Mouse (Mus musculus) liver, embryonic 14.5 days (tissue): ENCODE data around the gene Akip1. TPM values are rescaled to one million over a fixed set of nuclear protein-coding genes. Genes with fewer than 3 reads are reported as not detected.
A peak's percentile ranks its signal among the peaks of the same experiment; 100 is the strongest.

Source experiments
- ATAC-seq: fragments of 200-750 bp; cut with Nextera tagmentation; 2 replicates; pipeline ENCODE4 v1.8.0; 2017; ENCODE audit warnings: moderate number of reproducible peaks, mild to moderate bottlenecking, moderate library complexity; ENCODE audit not compliant: insufficient read depth
- DNase-seq, 3 experiments: peaks; one replicate each; pipeline ENCODE4 v3.0.0-alpha.2; 2012 to 2013; ENCODE audit warnings: low read depth in 3 of 3, low spot score in 3 of 3
- H3K27ac ChIP-seq: fragments of 300-500 bp; sonication (generic); 2 replicates; pipeline ENCODE4 v1.5.1; 2014; ENCODE audit warnings: moderate library complexity, mild to moderate bottlenecking, control low read depth, inconsistent platforms
- H3K27me3 ChIP-seq: fragments of 300-500 bp; sonication (generic); 2 replicates; pipeline ENCODE4 v1.6.1; 2014; ENCODE audit warnings: mild to moderate bottlenecking, low read length, moderate library complexity; ENCODE audit not compliant: control insufficient read depth, insufficient read depth
- H3K36me3 ChIP-seq: fragments of 300-500 bp; sonication (generic); replicated peaks from 2 replicates; pipeline ENCODE4 v1.6.1; 2014; ENCODE audit warnings: low read depth; ENCODE audit not compliant: control insufficient read depth, insufficient read depth
- H3K4me1 ChIP-seq, 2 experiments: fragments of 200-500 bp in 1 of 2; fragments of 300-500 bp in 1 of 2; sonication (generic) in 1 of 2; replicated peaks; 2 replicates each; pipeline ENCODE4 v1.6.1; 2012 to 2014; ENCODE audit warnings: antibody characterized with exemption in 1 of 2, inconsistent platforms in 1 of 2, low read length in 1 of 2; ENCODE audit not compliant: control insufficient read depth in 2 of 2, insufficient read depth in 2 of 2
- H3K4me2 ChIP-seq: fragments of 300-500 bp; sonication (generic); 2 replicates; pipeline ENCODE4 v1.6.1; 2014; ENCODE audit warnings: low read depth, mild to moderate bottlenecking, control low read depth, moderate library complexity
- H3K4me3 ChIP-seq, 2 experiments: fragments of 200-500 bp in 1 of 2; fragments of 300-500 bp in 1 of 2; sonication (generic) in 1 of 2; 2 replicates each; pipeline ENCODE4 v1.5.1; 2012 to 2014; ENCODE audit warnings: low read depth in 2 of 2, low read length in 2 of 2, mild to moderate bottlenecking in 2 of 2, control low read depth in 1 of 2, inconsistent platforms in 1 of 2, moderate library complexity in 1 of 2; ENCODE audit not compliant: insufficient read depth in 1 of 2
- H3K9ac ChIP-seq: fragments of 300-500 bp; sonication (generic); replicated peaks from 2 replicates; pipeline ENCODE4 v1.6.1; 2014; ENCODE audit warnings: mild to moderate bottlenecking, control low read depth, moderate library complexity
- H3K9me3 ChIP-seq: fragments of 300-500 bp; sonication (generic); 2 replicates; pipeline ENCODE4 v1.6.1; 2016; ENCODE audit warnings: low read length, mixed read lengths; ENCODE audit not compliant: control insufficient read depth
- CTCF ChIP-seq: IDR thresholded peaks from 2 replicates; pipeline ENCODE4 v1.5.1; 2016; ENCODE audit warnings: antibody characterized with exemption, low read depth, control low read depth
- EP300 ChIP-seq: IDR thresholded peaks from 2 replicates; pipeline ENCODE4 v1.6.1; 2016; ENCODE audit warnings: antibody characterized with exemption, low read depth
- WGBS: fragments of 180-500 bp; shearing (Covaris S2); extraction: QIAGEN DNeasy Blood & Tissue Kit; methylation state at CpG from one replicate; pipeline ENCODE4 v1.1.7; 2014; ENCODE audit not compliant: insufficient replicate concordance; 5-methylcytosine and 5-hydroxymethylcytosine counted together
- polyA plus RNA-seq, 2 experiments: library from polyadenylated mRNA; depleted of rRNA in 1 of 2; stranded (reverse) in 1 of 2; unstranded in 1 of 2; fragments of >200 nt; fragmentation: Nextera tagmentation in 1 of 2; extraction: Ambion mirVana in 1 of 2; gene quantifications; 2 replicates each; pipeline versions ENCODE4 v1.2.1 to v1.2.3; 2012 to 2014

Akip1 gene
- polyA plus RNA-seq, 2 experiments = 19.5 to 44.6 TPM

- Histone ChIP-seq H3K9me3 (no peaks in the 10 kb centered on the region), H3K4me1 (no peaks in the 10 kb centered on the region), H3K27ac (no peak overlapping the region), H3K36me3 (peaks cover 30% of the 10 kb centered on the region), H3K4me2 (no peak overlapping the region), H3K27me3 (no peaks in the 10 kb centered on the region), H3K4me3 (no peak overlapping the region), H3K9ac (no peak overlapping the region)
- 72% methylated on average over 2 of the region's 2 CpGs for WGBS
- TF ChIP-seq CTCF = no peak
- no peak for TF ChIP-seq EP300
- DNase-seq (no peak), ATAC-seq (no peak)
These were observed 10.0 kb downstream of the Akip1 start for GRCm38 (mm10) chr7:109713434-109713982.

DNA sequence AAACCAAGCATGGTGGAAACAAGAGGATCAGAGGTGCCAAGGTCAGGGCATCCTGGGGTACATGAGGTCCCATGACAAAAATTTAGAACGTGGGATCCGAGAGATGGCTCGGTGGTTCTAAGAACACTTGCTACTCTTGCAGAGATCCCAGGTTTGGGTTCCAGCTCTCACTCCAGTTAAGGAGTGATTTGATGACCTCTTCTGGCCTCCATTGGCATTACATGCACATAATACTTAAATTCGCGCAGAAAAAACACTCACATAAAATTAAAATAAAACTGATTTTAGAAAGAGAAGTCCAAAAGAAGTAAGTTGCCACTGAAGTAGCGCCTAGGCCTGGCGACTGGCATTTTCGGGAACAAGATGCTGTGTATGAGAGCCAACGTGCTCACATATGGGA, 15.8 kb downstream of the Akip1 start:
- no peaks in the 10 kb centered on the region for H3K9me3 ChIP-seq
- TF ChIP-seq CTCF = peak; percentile 49
- no peak for TF ChIP-seq EP300
- H3K27me3 ChIP-seq = no peaks in the 10 kb centered on the region
- H3K4me1 ChIP-seq = no peaks in the 10 kb centered on the region
- no peak overlapping the region for H3K27ac ChIP-seq
- no peak overlapping the region for H3K9ac ChIP-seq
- H3K36me3 ChIP-seq = no peaks in the 10 kb centered on the region
- no peak overlapping the region for H3K4me3 ChIP-seq
- H3K4me2 ChIP-seq = no peak overlapping the region
- WGBS = 56% methylated on average over 9 of the region's 9 CpGs
- ATAC-seq (no peak), DNase-seq (no peak)

GRCm38 (mm10) chr7:109722618-109723017, 19.1 kb downstream of the Akip1 start:
- Histone ChIP-seq H3K9me3 (no peaks in the 10 kb centered on the region), H3K4me1 (no peaks in the 10 kb centered on the region), H3K36me3 (no peaks in the 10 kb centered on the region), H3K4me3 (no peak overlapping the region), H3K27ac (no peak overlapping the region), H3K9ac (no peak overlapping the region), H3K27me3 (no peaks in the 10 kb centered on the region), H3K4me2 (no peak overlapping the region)
- TF ChIP-seq EP300 (no peak), CTCF (peak; percentile 38; the same call in 1 of the 2 replicates)
- no peak for ATAC-seq
- no peak for DNase-seq
- 83% methylated on average over 2 of the region's 2 CpGs for WGBS

- H3K36me3 ChIP-seq = no peaks in the 10 kb centered on the region
- ATAC-seq = no peak
- H3K4me3 ChIP-seq = no peak overlapping the region
- H3K9ac ChIP-seq = no peak overlapping the region
- no peaks in the 10 kb centered on the region for H3K9me3 ChIP-seq
- H3K4me1 ChIP-seq = no peaks in the 10 kb centered on the region
- DNase-seq = no peak
- 81% methylated on average over 8 of the region's 8 CpGs for WGBS
- H3K4me2 ChIP-seq = no peak overlapping the region
- no peak overlapping the region for H3K27ac ChIP-seq
- TF ChIP-seq EP300 = no peak
- TF ChIP-seq CTCF = no peak
- H3K27me3 ChIP-seq = no peaks in the 10 kb centered on the region
These were observed 19.6 kb downstream of the Akip1 start for GRCm38 (mm10) chr7:109723114-109723513.

- Histone ChIP-seq H3K4me2 (no peak within 1 kb of the TSS), H3K4me1 (no peaks in the 10 kb centered on the region), H3K9ac (no peak within 1 kb of the TSS), H3K36me3 (no peaks in the 10 kb centered on the region), H3K4me3 (no peak within 1 kb of the TSS), H3K9me3 (no peaks in the 10 kb centered on the region), H3K27ac (no peak within 1 kb of the TSS), H3K27me3 (no peaks in the 10 kb centered on the region)
- TF ChIP-seq CTCF (no peak), EP300 (no peak)
- no peak for DNase-seq
- WGBS = 77% methylated on average over 5 of the region's 5 CpGs
- ATAC-seq = no peak
These were observed 20.2 kb downstream of the Akip1 start, which contains the start of gene BC051019 for GRCm38 (mm10) chr7:109723697-109724096. Gene BC051019, minus strand, starts transcription at chr7:109723850.
